Mouse (Mus musculus) C2C12 (cell line): ENCODE measurements at regions not wholly inside any gene's neighbourhood (a gene's known extent, or its start where the extent isn't known, plus 50 kb on each side); places are given as distances from the start of the nearest gene placed in this dataset.
A peak's percentile ranks its signal among the peaks of the same experiment; 100 is the strongest.

Experiments
- H3K27me3 ChIP-seq: one replicate; pipeline ENCODE4 v1.6.1; 2011; ENCODE audit not compliant: control insufficient read depth, insufficient read depth, insufficient read length
- H3K36me3 ChIP-seq: one replicate; pipeline ENCODE4 v1.6.1; 2011; ENCODE audit not compliant: control insufficient read depth, insufficient read depth
- H3K4me3 ChIP-seq: one replicate; pipeline ENCODE4 v1.5.1; 2011; ENCODE audit warnings: mild to moderate bottlenecking, control low read depth; ENCODE audit not compliant: poor library complexity, insufficient read depth, severe bottlenecking
- H3K79me2 ChIP-seq: one replicate; pipeline ENCODE4 v1.6.1; 2011; ENCODE audit not compliant: control insufficient read depth, insufficient read depth
- H3K79me3 ChIP-seq: one replicate; pipeline ENCODE4 v1.6.1; 2011; ENCODE audit warnings: low read depth, control low read depth
- H3ac ChIP-seq: one replicate; pipeline ENCODE3; 2011; ENCODE audit warnings: low read depth; ENCODE audit not compliant: control insufficient read depth, insufficient read length
- CEBPB ChIP-seq: IDR thresholded peaks from one replicate; pipeline ENCODE4 v1.6.1; 2011; ENCODE audit warnings: low read depth, mild to moderate bottlenecking, control low read depth, moderate library complexity
- CTCF ChIP-seq: IDR thresholded peaks from one replicate; pipeline ENCODE4 v1.5.1; 2011; ENCODE audit not compliant: control insufficient read depth, insufficient read depth, insufficient read length
- FOSL1 ChIP-seq: IDR thresholded peaks from one replicate; pipeline ENCODE4 v1.8.0; 2011; ENCODE audit warnings: mild to moderate bottlenecking, low read length; ENCODE audit not compliant: poor library complexity, insufficient read depth, severe bottlenecking
- MAX ChIP-seq: IDR thresholded peaks from one replicate; pipeline ENCODE4 v1.6.1; 2011; ENCODE audit warnings: mild to moderate bottlenecking, control low read depth
- MYOD1 ChIP-seq: IDR thresholded peaks from one replicate; pipeline ENCODE4 v1.6.1; 2011; ENCODE audit warnings: low read depth; ENCODE audit not compliant: control insufficient read depth, insufficient read length
- MYOG ChIP-seq: IDR thresholded peaks from one replicate; pipeline ENCODE4 v1.6.1; 2011; ENCODE audit not compliant: control insufficient read depth, insufficient read length; ENCODE audit errors: extremely low read depth
- USF1 ChIP-seq: IDR thresholded peaks from one replicate; pipeline ENCODE4 v1.6.1; 2011; ENCODE audit warnings: low read depth, mild to moderate bottlenecking, control low read depth, moderate library complexity

- Histone ChIP-seq H3K4me3 (no peak overlapping the region), H3K36me3 (no peaks in the 10 kb centered on the region), H3K27me3 (no peaks in the 10 kb centered on the region), H3ac (no peak overlapping the region), H3K79me3 (no peaks in the 10 kb centered on the region), H3K79me2 (no peaks in the 10 kb centered on the region)
- TF ChIP-seq MAX (no peak), MYOG (no peak), CEBPB (no peak), CTCF (no peak), FOSL1 (no peak), MYOD1 (no peak), USF1 (no peak)
Measured at GRCm38 (mm10) chr7:70046691-70047414, 319.7 kb downstream of the Nr2f2 start.

- no peaks in the 10 kb centered on the region for H3K79me2 ChIP-seq
- no peaks in the 10 kb centered on the region for H3K79me3 ChIP-seq
- no peaks in the 10 kb centered on the region for H3K36me3 ChIP-seq
- no peaks in the 10 kb centered on the region for H3K27me3 ChIP-seq
- no peak for TF ChIP-seq MYOG
- TF ChIP-seq MYOD1 = peak; percentile 31
- TF ChIP-seq CEBPB = peak; percentile 79
- peak; percentile 36 for TF ChIP-seq FOSL1
- H3K4me3 ChIP-seq = no peak overlapping the region
- H3ac ChIP-seq = no peak overlapping the region
Measured at GRCm38 (mm10) chr7:70037011-70037410, 329.5 kb downstream of the Nr2f2 start.

GRCm38 (mm10) chr7:70032857-70033256 lies 333.7 kb downstream of the Nr2f2 start:
- Histone ChIP-seq H3K79me3 (no peaks in the 10 kb centered on the region), H3K27me3 (no peaks in the 10 kb centered on the region), H3K36me3 (no peaks in the 10 kb centered on the region), H3ac (no peak overlapping the region), H3K4me3 (no peak overlapping the region), H3K79me2 (no peaks in the 10 kb centered on the region)
- TF ChIP-seq MYOD1 = no peak
- TF ChIP-seq MYOG = no peak
- TF ChIP-seq CEBPB = no peak
- no peak for TF ChIP-seq CTCF
- TF ChIP-seq FOSL1 = no peak
- TF ChIP-seq MAX = no peak
- no peak for TF ChIP-seq USF1

GRCm38 (mm10) chr7:70029311-70029710 lies 337.2 kb downstream of the Nr2f2 start:
- Histone ChIP-seq H3K79me2 (no peaks in the 10 kb centered on the region), H3K27me3 (no peaks in the 10 kb centered on the region), H3K36me3 (no peaks in the 10 kb centered on the region), H3K79me3 (no peaks in the 10 kb centered on the region), H3K4me3 (no peak overlapping the region), H3ac (no peak overlapping the region)
- TF ChIP-seq CEBPB = no peak
- no peak for TF ChIP-seq USF1
- no peak for TF ChIP-seq MYOD1
- no peak for TF ChIP-seq CTCF
- TF ChIP-seq MAX = no peak
- no peak for TF ChIP-seq MYOG
- no peak for TF ChIP-seq FOSL1

GRCm38 (mm10) chr7:70025527-70025926 lies 341.0 kb downstream of the Nr2f2 start:
- no peak for TF ChIP-seq FOSL1

GRCm38 (mm10) chr7:70016611-70017010 lies 349.9 kb downstream of the Nr2f2 start:
- Histone ChIP-seq H3K79me3 (no peaks in the 10 kb centered on the region), H3K36me3 (no peaks in the 10 kb centered on the region), H3K79me2 (no peaks in the 10 kb centered on the region), H3K4me3 (no peak overlapping the region), H3K27me3 (no peaks in the 10 kb centered on the region), H3ac (no peak overlapping the region)
- TF ChIP-seq MAX = no peak
- TF ChIP-seq MYOD1 = peak; percentile 6
- peak; percentile 52 for TF ChIP-seq CEBPB

More at GRCm38 (mm10) chr7:70025527-70025926, 341.0 kb downstream of the Nr2f2 start:
- Histone ChIP-seq H3K79me3 (no peaks in the 10 kb centered on the region), H3K36me3 (no peaks in the 10 kb centered on the region), H3K4me3 (no peak overlapping the region), H3K27me3 (no peaks in the 10 kb centered on the region), H3K79me2 (no peaks in the 10 kb centered on the region), H3ac (no peak overlapping the region)
